Mouse (Mus musculus) C2C12 (cell line): ENCODE measurements around the gene Shprh.

ENCODE experiments used
- CTCF ChIP-seq: IDR thresholded peaks from one replicate; pipeline ENCODE4 v1.5.1; 2011; ENCODE audit not compliant: control insufficient read depth, insufficient read depth, insufficient read length
- FOSL1 ChIP-seq: IDR thresholded peaks from one replicate; pipeline ENCODE4 v1.8.0; 2011; ENCODE audit warnings: mild to moderate bottlenecking, low read length; ENCODE audit not compliant: poor library complexity, insufficient read depth, severe bottlenecking
- MYOD1 ChIP-seq: IDR thresholded peaks from one replicate; pipeline ENCODE4 v1.6.1; 2011; ENCODE audit warnings: low read depth; ENCODE audit not compliant: control insufficient read depth, insufficient read length
- MYOG ChIP-seq: IDR thresholded peaks from one replicate; pipeline ENCODE4 v1.6.1; 2011; ENCODE audit not compliant: control insufficient read depth, insufficient read length; ENCODE audit errors: extremely low read depth
- USF1 ChIP-seq: IDR thresholded peaks from one replicate; pipeline ENCODE4 v1.6.1; 2011; ENCODE audit warnings: low read depth, mild to moderate bottlenecking, control low read depth, moderate library complexity

DNA sequence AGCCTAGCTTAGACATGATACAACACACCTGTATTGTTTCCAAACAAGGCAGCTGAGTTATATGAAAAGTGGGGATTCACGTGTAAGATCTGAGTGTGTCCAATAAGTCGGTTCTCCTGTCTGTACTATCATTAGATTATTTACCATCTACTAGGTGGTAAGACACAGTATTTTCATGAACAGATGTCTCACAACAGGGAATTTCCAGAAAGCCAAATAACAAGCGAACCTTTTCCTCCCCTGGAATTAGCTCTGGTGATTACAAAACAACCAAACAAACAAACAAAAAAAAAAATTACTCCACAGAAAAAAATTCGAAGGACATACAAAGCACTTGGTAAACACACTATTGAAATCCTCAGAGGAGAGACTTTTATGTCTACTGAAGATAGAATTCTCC lies 781 bp upstream of the Shprh start:
- TF ChIP-seq MYOD1 (no peak), USF1 (no peak), FOSL1 (no peak), CTCF (no peak), MYOG (no peak)
